Mouse (Mus musculus): ENCODE measurements around the gene Inpp5d.

Inpp5d gene

DNA sequence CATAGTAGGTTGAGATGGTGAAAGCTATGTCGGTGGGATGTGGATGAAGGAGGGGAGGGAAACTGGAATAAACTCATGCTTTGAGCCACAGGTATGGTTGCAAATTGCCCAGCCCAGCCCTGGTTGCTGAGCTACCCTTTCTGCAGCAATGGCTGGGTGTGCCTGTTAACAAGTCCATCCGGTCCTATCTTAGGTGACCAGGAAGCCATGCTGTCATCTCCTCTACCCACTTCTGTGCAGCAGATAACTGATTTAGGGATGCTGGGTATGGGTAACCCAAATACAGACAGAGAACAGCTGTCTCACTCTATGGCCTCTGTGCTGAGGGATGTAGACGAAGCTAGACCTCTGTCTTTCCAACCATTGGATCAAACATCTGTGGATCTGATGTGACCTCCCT lies 86.2 kb downstream of the Inpp5d start:
- in situ Hi-C loops (cut with MseI, MboI), result no loop called here

DNA sequence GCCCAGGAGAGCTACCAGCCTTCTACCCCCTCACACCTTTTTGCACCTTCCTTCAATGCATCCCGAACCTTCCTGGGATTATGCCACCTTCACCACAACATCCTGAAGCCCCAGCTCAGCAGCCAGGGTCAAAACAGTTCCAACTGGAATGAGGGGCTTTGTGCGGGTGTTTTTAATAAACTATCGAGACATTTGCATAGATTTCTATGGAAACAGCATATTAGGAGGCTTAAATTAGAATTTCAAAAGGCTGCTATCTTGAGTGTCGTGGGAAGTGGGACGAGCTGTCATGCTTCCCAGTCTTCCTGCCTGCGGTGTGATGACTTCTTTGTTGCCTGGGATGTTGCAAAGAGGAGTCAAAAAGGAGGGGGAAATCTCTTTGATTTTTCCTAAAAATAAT lies 88.9 kb downstream of the Inpp5d start:
- in situ Hi-C loops (cut with MseI, MboI), result no loop called here

DNA sequence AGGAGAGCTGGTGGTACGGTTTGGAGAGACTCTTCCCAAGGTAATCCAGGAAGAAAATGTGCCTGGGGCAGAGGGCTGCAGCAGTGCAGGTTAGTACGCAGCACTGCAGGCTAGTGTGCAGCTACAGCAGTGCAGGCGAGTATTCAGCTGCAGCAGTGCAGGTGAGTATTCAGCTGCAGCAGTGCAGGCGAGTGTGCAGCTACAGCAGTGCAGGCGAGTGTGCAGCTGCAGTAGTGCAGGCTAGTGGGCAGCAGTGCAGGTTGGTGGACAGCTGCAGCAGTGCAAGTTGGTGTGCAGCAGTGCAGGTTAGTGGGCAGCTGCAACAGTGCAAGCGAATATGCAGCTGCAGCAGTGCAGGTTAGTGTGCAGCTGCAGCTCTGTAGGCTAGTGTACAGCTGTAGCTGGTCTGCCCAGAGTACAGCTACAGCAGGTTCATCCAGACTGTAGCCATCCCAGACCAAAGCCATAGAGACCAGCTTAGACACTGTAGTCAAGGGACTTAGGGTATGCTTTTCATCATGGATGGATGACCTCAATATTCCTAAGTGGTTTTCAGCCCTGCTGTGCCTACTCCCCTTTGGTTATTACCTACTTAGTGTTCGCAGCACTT lies 89.7 kb downstream of the Inpp5d start:
- in situ Hi-C loops (cut with MseI, MboI), result no loop called here

DNA sequence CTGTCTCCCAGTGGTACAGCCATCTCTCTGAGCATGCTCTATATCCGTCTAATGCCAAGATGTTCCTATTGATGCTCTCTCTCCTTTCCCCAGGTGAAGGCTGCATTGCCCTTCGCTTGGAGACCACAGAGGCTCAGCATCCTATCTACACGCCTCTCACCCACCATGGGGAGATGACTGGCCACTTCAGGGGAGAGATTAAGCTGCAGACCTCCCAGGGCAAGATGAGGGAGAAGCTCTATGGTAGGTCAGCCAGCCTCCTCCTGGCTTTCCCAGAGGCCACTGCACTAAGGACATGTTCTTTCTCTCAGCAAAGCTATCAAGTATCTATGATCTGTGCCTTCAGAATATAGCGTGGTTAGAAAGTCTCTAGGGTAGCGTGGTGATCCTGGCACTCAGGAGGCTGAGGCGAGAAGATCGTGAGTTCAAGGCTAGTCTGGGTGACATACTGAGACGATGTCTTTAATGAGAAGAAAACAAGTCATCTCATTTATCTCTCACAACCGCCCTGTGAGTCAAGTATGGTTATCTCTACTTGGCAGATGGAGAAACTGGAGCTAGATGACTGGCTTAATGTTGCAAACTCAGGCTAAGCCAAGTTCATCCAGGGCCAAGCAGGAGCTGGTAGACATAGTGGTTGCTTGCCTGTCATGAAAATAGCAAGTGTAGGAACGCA lies 92.0 kb downstream of the Inpp5d start:
- in situ Hi-C loops (cut with MseI, MboI), result no loop called here

DNA sequence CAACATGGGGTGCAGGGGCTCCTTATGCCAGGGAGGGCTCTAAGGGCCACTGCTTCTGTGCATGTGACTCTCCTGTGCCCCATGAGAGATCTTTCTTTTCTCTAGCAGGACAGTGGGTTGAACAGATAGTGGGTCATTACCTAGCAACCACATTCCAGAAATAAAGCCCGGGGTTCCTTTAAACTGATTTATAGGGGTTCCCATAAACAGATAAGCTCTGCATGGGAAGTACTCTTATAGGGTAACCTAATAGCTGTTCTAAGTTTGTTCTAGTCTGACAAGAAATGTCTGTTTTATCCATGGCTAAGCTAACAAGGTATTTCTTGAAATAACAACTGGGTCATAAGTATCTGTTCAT lies 92.5 kb downstream of the Inpp5d start:
- in situ Hi-C loops (cut with MseI, MboI), result no loop called here

DNA sequence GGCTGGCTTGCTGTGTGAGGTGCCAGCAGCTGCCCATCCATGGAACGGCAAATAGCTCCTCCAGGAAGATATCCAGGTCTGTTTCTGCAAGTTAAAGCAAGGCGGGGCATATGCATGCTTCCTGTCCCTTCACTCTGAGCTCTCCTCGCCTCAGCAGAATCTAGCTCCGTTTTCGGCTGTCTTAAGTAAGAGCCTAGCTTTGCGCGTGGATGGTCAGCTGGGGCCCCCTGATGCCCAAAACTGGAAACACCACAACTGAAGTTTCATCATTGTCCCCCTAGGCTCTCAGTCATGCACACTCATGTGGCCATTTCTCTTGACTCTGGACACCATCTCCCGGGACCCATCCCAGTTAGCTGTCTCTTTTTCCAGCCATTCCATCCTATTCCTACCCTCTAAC lies 101.3 kb downstream of the Inpp5d start:
- in situ Hi-C loops (cut with MseI, MboI), result no loop called here

DNA sequence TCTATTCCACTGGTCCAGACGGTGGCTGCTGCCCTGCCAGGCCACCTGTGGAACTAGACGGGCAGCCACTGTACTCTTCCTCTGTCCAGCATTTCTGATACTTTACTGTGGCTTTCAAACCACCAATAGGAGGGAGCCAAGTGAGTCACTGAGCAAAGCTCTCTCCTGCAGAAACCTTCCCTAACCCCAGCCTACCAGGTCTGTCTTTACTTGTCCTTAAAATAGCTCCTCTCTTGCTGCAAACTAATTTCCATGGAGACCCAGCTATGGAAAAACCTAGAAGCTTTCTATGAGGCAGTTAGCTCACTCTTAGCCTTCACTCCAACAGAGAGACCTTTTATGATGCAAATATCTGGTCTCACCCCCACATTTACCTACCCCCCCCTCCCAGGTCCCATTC lies 102.0 kb downstream of the Inpp5d start:
- in situ Hi-C loops (cut with MseI, MboI), result no loop called here

DNA sequence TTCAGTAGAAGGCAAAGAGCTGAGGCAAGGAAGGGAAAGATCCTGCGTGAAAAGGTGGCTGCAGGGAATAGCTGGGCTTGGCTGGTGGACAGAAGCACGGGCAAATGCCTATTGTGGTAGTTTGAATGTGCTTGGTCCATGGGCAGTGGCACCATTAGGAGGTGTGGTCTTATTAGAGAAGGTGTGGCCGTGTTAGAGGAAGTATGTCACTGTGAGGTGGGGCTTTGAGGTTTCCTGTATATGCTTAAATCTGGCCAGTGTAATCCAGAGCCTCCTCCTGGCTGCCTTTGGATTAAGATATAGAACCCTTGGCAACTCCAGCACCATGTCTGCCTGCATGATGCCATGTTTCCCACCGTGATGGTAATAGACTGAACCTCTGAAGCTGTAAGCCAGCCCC lies 103.2 kb downstream of the Inpp5d start:
- in situ Hi-C loops (cut with MseI, MboI), result no loop called here

DNA sequence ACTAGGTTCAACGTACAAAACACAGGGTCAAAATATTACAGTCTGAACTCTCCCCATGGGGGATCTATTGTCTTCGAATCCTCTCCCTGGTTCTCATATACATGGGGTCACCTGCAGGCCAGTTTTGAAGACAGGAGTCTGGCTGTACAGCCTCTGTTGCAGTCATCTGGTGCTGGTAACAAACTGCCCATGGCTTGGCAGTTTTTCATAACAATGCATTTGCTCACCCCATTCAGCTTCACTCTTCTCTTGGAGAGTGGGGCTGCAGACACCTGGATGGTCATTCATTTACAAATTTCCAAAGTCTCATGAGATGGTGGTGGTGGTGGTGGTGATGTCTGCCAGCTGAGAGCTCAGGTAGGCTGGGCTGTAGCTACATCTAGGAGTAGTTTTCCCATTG lies 109.0 kb downstream of the Inpp5d start:
- in situ Hi-C loops (cut with MseI, MboI), result no loop called here

DNA sequence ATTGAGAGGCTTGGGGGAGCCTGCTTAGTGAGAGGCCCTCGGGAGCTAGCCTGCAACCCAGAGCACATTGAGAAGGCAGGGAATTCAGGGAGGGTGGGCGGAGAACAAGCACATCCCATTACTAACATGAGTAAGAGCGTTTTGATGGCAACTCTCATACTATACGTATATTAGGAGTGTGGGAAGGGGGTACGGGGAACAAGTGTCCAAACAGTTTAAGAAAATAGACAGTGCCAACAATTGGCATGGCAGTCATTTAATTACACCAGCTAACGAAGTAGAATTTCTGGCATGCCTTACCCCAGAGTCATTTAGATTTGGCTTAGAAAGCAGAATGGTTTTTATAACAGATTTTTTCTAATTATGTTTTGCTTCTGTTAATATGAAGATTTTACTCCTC lies 109.7 kb downstream of the Inpp5d start:
- in situ Hi-C loops (cut with MseI, MboI), result no loop called here

DNA sequence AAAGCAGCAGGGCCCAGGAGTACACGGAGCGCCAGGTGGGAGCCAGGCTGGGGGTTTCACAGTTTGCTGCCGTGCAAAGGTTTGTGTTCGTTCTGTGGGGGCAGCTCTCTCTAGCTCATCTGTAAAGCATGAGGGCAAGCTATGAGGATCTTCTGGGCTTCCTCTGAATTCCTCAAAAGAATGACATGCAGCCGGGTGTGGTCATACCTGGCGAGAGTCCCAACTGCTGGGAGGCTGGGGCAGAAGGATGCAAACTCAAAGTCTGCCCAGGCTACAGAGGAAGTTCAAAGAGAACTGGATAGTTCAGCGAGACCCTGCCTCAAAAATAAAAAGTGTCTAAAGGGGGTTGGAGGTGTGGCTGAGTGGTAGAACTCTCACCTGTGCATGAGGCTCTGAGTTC lies 110.2 kb downstream of the Inpp5d start:
- in situ Hi-C loops (cut with MseI, MboI), result no loop called here

DNA sequence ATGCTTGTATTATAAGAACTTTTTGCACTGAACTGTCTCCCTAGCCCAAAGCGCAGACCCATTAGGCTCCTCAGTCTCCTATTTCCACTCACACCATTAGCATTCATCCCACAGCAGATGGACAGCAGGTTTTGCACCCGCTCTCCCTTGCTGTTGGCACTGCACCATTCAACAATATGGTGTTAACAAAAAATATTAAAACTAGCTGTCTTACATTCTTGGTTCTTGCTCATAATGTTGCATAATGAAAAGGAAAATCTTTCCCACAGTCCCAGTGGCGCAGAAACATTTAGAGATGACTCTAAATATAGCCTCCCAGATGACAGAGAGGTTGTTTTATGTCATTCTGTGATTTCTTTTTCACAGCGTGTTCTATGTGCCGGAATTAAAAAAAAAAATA lies 113.1 kb downstream of the Inpp5d start:
- in situ Hi-C loops (cut with MseI, MboI), result no loop called here

DNA sequence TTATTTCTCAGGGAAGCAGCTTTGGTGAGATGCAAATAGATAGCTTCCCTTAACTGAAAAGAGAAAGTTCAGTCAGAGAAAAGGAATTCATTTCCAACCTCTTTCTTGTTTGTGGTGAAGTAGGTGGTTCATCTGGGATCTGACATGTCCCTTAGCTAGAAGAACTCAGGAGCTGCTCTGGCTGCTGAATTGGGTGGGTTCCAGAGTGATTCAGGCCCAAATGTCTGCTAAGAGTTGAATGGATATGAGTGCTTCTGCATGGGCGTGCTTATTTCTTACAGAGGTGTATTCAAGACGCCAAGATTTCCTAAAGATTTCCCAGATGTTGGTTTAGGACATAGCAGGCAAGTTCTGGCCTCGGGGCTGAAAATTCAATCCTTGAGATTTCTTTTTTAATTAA lies 114.0 kb downstream of the Inpp5d start:
- in situ Hi-C loops (cut with MseI, MboI), result no loop called here

DNA sequence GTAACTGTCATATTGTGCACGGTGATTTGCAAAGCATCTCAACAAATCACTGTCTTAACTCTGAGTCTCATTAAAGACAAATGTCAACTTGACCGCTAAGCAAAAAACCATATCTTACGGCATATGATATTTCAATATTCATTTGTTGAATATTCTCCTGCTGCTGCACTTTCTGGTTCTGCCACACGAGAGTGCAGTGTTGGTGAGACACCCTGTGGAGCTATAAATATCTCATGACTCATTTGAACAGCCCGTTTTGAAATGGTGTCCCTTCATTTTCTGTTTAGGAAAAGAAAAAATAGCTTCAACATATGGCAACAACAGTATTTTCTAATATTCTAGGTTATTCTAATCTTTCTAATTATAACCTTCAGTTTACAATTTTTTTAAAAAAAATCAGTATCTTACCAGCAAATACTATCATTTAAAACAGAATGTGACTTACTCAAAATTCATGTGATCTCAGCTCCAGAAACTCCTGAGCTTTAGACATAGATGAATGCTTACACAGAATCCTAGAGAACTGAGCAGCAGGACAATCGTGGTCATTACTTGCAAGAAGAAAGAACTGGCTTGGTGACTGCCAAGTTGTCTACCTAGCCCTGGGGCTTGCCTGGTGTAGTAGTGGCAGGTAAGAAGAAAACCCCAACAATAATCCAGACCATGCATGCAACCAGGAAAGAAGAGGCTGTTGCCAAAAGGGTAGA lies 120.6 kb downstream of the Inpp5d start:
- in situ Hi-C loops (cut with MseI, MboI), result no loop called here

DNA sequence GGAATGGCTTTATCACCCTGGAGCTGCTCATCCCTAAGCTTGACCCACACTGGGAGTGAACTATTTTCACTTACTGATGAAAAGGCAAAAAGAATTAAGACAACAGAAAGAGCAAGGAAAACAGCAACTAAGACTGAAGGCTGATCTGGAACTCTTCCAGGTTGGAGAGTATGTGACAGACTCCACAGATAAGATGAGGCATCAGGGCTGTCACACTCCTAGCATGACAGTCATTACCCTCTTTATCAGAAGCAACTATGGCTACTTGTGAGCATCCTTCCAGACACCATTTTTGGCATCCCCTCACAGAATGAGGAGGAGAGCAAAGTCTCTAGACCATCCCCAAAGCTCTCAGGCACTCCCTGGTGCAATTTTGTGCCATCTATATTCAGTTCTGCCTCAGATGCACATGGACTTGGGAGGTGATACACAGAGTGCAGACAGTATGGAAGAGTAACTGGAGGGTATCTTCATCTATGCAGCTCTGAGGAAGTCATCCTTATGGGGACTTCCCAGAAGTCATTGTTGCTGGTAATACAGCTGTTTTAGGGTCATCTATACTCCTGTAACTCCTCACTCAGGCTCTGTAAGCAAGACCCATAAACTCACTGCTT lies 129.4 kb downstream of the Inpp5d start:
- in situ Hi-C loops (cut with MseI, MboI), result no loop called here

DNA sequence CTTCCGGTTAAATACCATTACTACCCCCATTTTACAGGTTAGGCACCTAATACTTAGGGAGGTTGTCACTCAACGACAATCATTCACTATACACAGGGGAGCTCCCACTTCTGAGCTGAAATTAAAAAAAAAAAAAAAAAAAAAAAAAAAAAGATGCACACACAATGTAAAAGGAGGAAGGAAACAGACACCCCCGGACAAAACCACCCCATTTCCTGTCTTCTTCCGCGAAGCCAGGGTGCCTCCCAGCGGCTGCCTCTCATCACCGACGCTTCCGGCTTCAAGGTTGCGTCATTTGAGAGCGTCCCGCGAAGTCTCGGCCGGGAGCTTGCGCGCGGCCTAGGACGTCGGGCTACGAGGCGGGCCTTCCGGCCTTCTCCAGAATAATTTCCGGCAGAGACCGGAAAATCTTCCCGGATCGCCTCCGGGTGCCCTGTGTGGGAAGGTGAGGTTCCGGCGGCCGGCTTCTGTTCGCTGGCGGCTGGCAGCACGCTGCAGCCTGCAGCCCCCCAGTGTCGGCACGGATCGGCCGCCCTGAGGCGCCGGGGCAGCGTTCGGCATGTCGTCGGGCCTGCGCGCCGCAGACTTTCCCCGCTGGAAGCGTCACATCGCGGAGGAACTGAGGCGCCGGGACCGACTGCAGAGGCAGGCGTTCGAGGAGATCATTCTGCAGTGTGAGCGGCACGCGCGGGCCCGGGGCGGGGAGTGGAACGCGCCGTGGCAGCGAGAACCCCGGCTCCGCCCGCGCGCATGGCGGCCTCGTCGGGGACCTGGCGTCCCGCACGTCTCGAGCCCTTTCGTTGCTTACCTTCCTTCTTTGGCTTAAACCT lies 135.7 kb downstream of the Inpp5d start, which contains the start of gene Atg16l1:
Gene Atg16l1, plus strand, starts transcription at position 230 of the 830 bp plus-strand sequence.
- in situ Hi-C loops (cut with MseI, MboI), result no loop called here

DNA sequence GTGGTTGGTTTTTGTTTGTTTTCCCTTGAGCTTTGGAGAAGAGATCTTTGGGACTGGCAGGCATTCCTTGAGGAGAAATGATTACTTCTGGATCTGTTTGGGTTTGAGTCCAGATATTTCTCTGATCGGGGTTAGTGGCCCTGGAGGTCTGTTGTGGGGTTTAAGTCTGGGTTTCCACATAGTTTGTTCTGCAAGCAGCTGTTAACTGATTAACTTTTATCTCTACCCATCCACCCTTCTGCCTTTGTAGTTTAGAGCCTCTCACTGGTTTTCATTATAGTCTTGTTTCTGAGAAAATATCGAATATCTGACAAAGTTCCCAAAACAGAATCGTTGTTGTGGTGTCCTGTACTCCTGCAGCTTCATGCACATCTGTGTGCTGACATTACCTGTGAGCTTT lies 143.7 kb downstream of the Inpp5d start:
- in situ Hi-C loops (cut with MseI, MboI), result no loop called here

DNA sequence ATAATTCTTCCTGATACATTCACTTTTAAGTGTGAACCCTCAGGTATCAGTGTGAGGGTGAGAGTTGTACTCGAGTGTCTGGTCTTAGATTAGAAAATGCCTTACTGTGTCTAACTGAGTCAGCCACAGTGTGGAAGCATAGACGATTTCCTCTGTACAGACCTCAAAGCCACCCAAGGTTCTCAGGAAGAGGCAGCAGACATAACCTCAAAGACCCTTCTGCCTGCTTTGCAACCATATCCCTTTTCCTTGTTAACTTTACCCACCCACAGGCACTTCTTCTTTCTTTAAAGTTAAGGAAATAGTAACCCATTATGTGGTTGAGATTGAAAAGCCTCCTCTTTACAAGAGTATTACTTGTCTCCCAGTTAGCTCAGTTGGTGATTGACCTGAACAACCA lies 145.6 kb downstream of the Inpp5d start:
- in situ Hi-C loops (cut with MseI, MboI), result no loop called here

DNA sequence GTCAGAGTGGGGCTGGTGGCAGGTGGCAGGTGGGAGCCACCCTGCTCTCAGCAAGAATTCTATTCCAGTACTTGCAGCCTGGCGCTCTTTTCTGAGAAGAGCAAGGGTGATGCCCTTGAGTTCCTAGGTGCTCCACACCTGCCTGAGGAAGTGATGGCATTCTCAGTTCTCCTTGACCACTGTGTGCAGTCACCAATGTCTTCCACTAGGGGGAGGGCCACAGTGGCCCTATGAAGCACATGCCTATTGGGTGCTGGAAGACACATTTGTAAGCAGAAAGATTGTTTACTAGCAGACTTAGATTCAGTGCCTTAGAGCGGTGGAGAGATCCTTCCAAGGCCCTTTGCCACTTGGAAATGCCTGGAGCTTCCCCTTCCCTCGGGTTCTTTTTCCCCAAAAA lies 146.1 kb downstream of the Inpp5d start:
- in situ Hi-C loops (cut with MseI, MboI), result no loop called here

DNA sequence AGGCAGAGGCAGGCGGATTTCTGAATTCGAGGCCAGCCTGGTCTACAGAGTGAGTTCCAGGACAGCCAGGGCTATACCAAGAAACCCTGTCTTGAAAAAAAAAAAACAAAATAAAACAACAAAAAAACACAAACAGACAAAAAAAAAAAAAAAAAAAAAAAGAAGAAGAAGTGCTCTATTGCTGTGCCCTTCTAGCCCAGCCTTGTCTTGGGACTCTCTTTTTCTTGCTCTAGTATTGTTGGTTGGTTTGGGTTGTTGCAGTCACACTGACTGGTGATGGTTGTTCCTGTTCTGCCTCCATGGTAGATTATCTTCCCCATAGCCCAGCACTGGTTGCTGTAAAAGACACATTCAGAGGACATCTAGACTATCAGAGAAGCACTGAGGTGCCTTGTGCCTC lies 149.2 kb downstream of the Inpp5d start:
- in situ Hi-C loops (cut with MseI, MboI), result no loop called here

Measured in mouse trophoblast stem cell (cell line).